Mouse (Mus musculus) forebrain, embryonic 15.5 days (tissue): ENCODE measurements around the gene Sp1. TPM values are rescaled to one million over a fixed set of nuclear protein-coding genes. Genes with fewer than 3 reads are reported as not detected.
A peak's percentile ranks its signal among the peaks of the same experiment; 100 is the strongest.

ENCODE experiments used
- ATAC-seq: fragments of 200-750 bp; cut with Nextera tagmentation; replicated peaks from 2 replicates; pipeline ENCODE4 v1.8.0; 2017; ENCODE audit warnings: mild to moderate bottlenecking, moderate TSS enrichment, moderate library complexity
- H3K27ac ChIP-seq: fragments of 300-500 bp; sonication (generic); replicated peaks from 2 replicates; pipeline ENCODE4 v1.5.1; 2015; ENCODE audit warnings: mild to moderate bottlenecking, inconsistent platforms
- H3K27me3 ChIP-seq: fragments of 300-500 bp; sonication (generic); 2 replicates; pipeline ENCODE4 v1.6.1; 2015; ENCODE audit warnings: inconsistent platforms
- H3K36me3 ChIP-seq: fragments of 300-500 bp; sonication (generic); 2 replicates; pipeline ENCODE4 v1.6.1; 2015; ENCODE audit warnings: mild to moderate bottlenecking, inconsistent platforms
- H3K4me1 ChIP-seq: fragments of 300-500 bp; sonication (generic); 2 replicates; pipeline ENCODE4 v1.6.1; 2015; ENCODE audit warnings: inconsistent platforms
- H3K4me2 ChIP-seq: fragments of 300-500 bp; sonication (generic); replicated peaks from 2 replicates; pipeline ENCODE4 v1.6.1; 2015; ENCODE audit warnings: mild to moderate bottlenecking, inconsistent platforms
- H3K4me3 ChIP-seq: fragments of 300-500 bp; sonication (generic); 2 replicates; pipeline ENCODE4 v1.5.1; 2015; ENCODE audit warnings: mild to moderate bottlenecking, inconsistent platforms
- H3K9ac ChIP-seq: fragments of 300-500 bp; sonication (generic); replicated peaks from 2 replicates; pipeline ENCODE4 v1.6.1; 2015; ENCODE audit warnings: mild to moderate bottlenecking, inconsistent platforms
- H3K9me3 ChIP-seq: fragments of 300-500 bp; sonication (generic); 2 replicates; pipeline ENCODE4 v1.6.1; 2016; ENCODE audit warnings: inconsistent platforms
- WGBS: fragments of 180-500 bp; shearing (Covaris S2); methylation state at CpG from one replicate; pipeline ENCODE4 v1.1.7; 2015; ENCODE audit warnings: mixed read lengths; 5-methylcytosine and 5-hydroxymethylcytosine counted together
- polyA plus RNA-seq: library from polyadenylated mRNA; unstranded; fragments of >200 nt; fragmentation: Nextera tagmentation; extraction: Ambion mirVana; gene quantifications from 2 replicates; pipeline ENCODE4 v1.2.1, GENCODE M21; 2015

Gene Sp1
- polyA plus RNA-seq, 1 experiment from 2014 or later = 5.4 TPM

GRCm38 (mm10) chr15:102420986-102421385 is 15.0 kb downstream of the Sp1 start:
- H3K9ac ChIP-seq = no peak overlapping the region
- H3K27ac ChIP-seq = no peak overlapping the region
- no peak overlapping the region for H3K4me2 ChIP-seq
- no peaks in the 10 kb centered on the region for H3K27me3 ChIP-seq
- H3K36me3 ChIP-seq = peaks cover 11% of the 10 kb centered on the region
- H3K4me3 ChIP-seq = no peak overlapping the region
- H3K4me1 ChIP-seq = no peaks in the 10 kb centered on the region
- no peak for ATAC-seq
- WGBS = 73% methylated on average over 1 of the region's 1 CpGs
- no peaks in the 10 kb centered on the region for H3K9me3 ChIP-seq

GRCm38 (mm10) chr15:102421437-102421836 is 15.5 kb downstream of the Sp1 start:
- H3K4me3 ChIP-seq = no peak overlapping the region
- H3K27me3 ChIP-seq = no peaks in the 10 kb centered on the region
- ATAC-seq = no peak
- H3K27ac ChIP-seq = no peak overlapping the region
- no peak overlapping the region for H3K9ac ChIP-seq
- no peaks in the 10 kb centered on the region for H3K9me3 ChIP-seq
- H3K4me1 ChIP-seq = no peaks in the 10 kb centered on the region
- WGBS = 48% methylated on average over 3 of the region's 3 CpGs
- H3K4me2 ChIP-seq = no peak overlapping the region
- H3K36me3 ChIP-seq = peaks cover 15% of the 10 kb centered on the region

GRCm38 (mm10) chr15:102423602-102424240 is 17.8 kb downstream of the Sp1 start:
- Histone ChIP-seq H3K4me3 (no peak overlapping the region), H3K27ac (no peak overlapping the region), H3K36me3 (peaks cover 33% of the 10 kb centered on the region), H3K4me1 (no peaks in the 10 kb centered on the region), H3K9ac (no peak overlapping the region), H3K9me3 (no peaks in the 10 kb centered on the region), H3K4me2 (no peak overlapping the region), H3K27me3 (no peaks in the 10 kb centered on the region)
- ATAC-seq = no peak
- WGBS = 90% methylated on average over 2 of the region's 2 CpGs

- Histone ChIP-seq H3K4me3 (no peak overlapping the region), H3K27me3 (no peaks in the 10 kb centered on the region), H3K4me1 (no peaks in the 10 kb centered on the region), H3K9me3 (no peaks in the 10 kb centered on the region), H3K4me2 (no peak overlapping the region), H3K27ac (no peak overlapping the region), H3K36me3 (peaks cover 39% of the 10 kb centered on the region), H3K9ac (no peak overlapping the region)
- no peak for ATAC-seq
- 96% methylated on average over 2 of the region's 2 CpGs for WGBS
Measured at GRCm38 (mm10) chr15:102424657-102425056, 18.7 kb downstream of the Sp1 start.

GRCm38 (mm10) chr15:102426963-102427362 is 21.0 kb downstream of the Sp1 start:
- Histone ChIP-seq H3K9me3 (no peaks in the 10 kb centered on the region), H3K4me2 (no peak overlapping the region), H3K4me1 (no peaks in the 10 kb centered on the region), H3K27ac (no peak overlapping the region), H3K4me3 (no peak overlapping the region), H3K9ac (no peak overlapping the region), H3K27me3 (no peaks in the 10 kb centered on the region), H3K36me3 (peaks cover 61% of the 10 kb centered on the region)
- ATAC-seq = no peak
- WGBS = 98% methylated on average over 1 of the region's 1 CpGs

- H3K27me3 ChIP-seq = no peaks in the 10 kb centered on the region
- peaks cover 78% of the 10 kb centered on the region for H3K36me3 ChIP-seq
- H3K4me3 ChIP-seq = no peak overlapping the region
- no peak overlapping the region for H3K27ac ChIP-seq
- no peaks in the 10 kb centered on the region for H3K4me1 ChIP-seq
- WGBS = 97% methylated on average over 1 of the region's 1 CpGs
- no peak for ATAC-seq
- H3K4me2 ChIP-seq = no peak overlapping the region
- H3K9me3 ChIP-seq = no peaks in the 10 kb centered on the region
- no peak overlapping the region for H3K9ac ChIP-seq
Measured at GRCm38 (mm10) chr15:102432046-102432445, 26.1 kb downstream of the Sp1 start.

- peaks cover 71% of the 10 kb centered on the region for H3K36me3 ChIP-seq
- 95% methylated on average over 4 of the region's 4 CpGs for WGBS
Measured at GRCm38 (mm10) chr15:102433173-102433572, 27.2 kb downstream of the Sp1 start.

GRCm38 (mm10) chr15:102442490-102442889 is 36.5 kb downstream of the Sp1 start:
- ATAC-seq = peak; percentile 32; the same call in 1 of the 2 replicates
- H3K4me1 ChIP-seq = no peaks in the 10 kb centered on the region
- no peak overlapping the region for H3K9ac ChIP-seq
- no peak overlapping the region for H3K4me2 ChIP-seq
- 45% methylated on average over 2 of the region's 2 CpGs for WGBS
- H3K36me3 ChIP-seq = no peaks in the 10 kb centered on the region
- no peaks in the 10 kb centered on the region for H3K9me3 ChIP-seq
- no peak overlapping the region for H3K4me3 ChIP-seq
- no peak overlapping the region for H3K27ac ChIP-seq
- no peaks in the 10 kb centered on the region for H3K27me3 ChIP-seq

More at GRCm38 (mm10) chr15:102433173-102433572, 27.2 kb downstream of the Sp1 start:
- Histone ChIP-seq H3K4me1 (no peaks in the 10 kb centered on the region), H3K27me3 (no peaks in the 10 kb centered on the region), H3K27ac (no peak overlapping the region), H3K4me2 (no peak overlapping the region), H3K9ac (no peak overlapping the region), H3K4me3 (no peak overlapping the region), H3K9me3 (no peaks in the 10 kb centered on the region)
- no peak for ATAC-seq

GRCm38 (mm10) chr15:102445146-102445545 is 39.2 kb downstream of the Sp1 start, which contains the start of gene Amhr2:
TSS of gene Amhr2 (plus strand) at chr15:102445367.
- Histone ChIP-seq H3K9me3 (no peaks in the 10 kb centered on the region), H3K4me3 (no peak within 1 kb of the TSS), H3K9ac (no peak within 1 kb of the TSS), H3K27ac (no peak within 1 kb of the TSS), H3K4me1 (no peaks in the 10 kb centered on the region), H3K36me3 (no peaks in the 10 kb centered on the region), H3K4me2 (no peak within 1 kb of the TSS), H3K27me3 (no peaks in the 10 kb centered on the region)
- no peak for ATAC-seq
- 68% methylated on average over 8 of the region's 8 CpGs for WGBS

GRCm38 (mm10) chr15:102446448-102446847 is 40.5 kb downstream of the Sp1 start:
- no peak for ATAC-seq
- H3K9me3 ChIP-seq = no peaks in the 10 kb centered on the region
- no peaks in the 10 kb centered on the region for H3K27me3 ChIP-seq
- H3K4me3 ChIP-seq = no peak overlapping the region
- H3K4me1 ChIP-seq = no peaks in the 10 kb centered on the region
- H3K9ac ChIP-seq = no peak overlapping the region
- no peak overlapping the region for H3K4me2 ChIP-seq
- WGBS = 74% methylated on average over 5 of the region's 6 CpGs
- H3K36me3 ChIP-seq = no peaks in the 10 kb centered on the region
- no peak overlapping the region for H3K27ac ChIP-seq

GRCm38 (mm10) chr15:102449366-102449765 is 43.4 kb downstream of the Sp1 start:
- H3K27ac ChIP-seq = no peak overlapping the region
- H3K4me1 ChIP-seq = no peaks in the 10 kb centered on the region
- no peaks in the 10 kb centered on the region for H3K27me3 ChIP-seq
- no peaks in the 10 kb centered on the region for H3K36me3 ChIP-seq
- H3K4me3 ChIP-seq = no peak overlapping the region
- no peak for ATAC-seq
- H3K4me2 ChIP-seq = no peak overlapping the region
- no peaks in the 10 kb centered on the region for H3K9me3 ChIP-seq
- 68% methylated on average over 8 of the region's 8 CpGs for WGBS
- H3K9ac ChIP-seq = no peak overlapping the region

- Histone ChIP-seq H3K27ac (no peak overlapping the region), H3K9ac (no peak overlapping the region), H3K4me2 (no peak overlapping the region), H3K36me3 (no peaks in the 10 kb centered on the region), H3K4me3 (no peak overlapping the region), H3K27me3 (no peaks in the 10 kb centered on the region), H3K9me3 (no peaks in the 10 kb centered on the region), H3K4me1 (no peaks in the 10 kb centered on the region)
- no peak for ATAC-seq
- WGBS = 23% methylated on average over 7 of the region's 7 CpGs
Measured at GRCm38 (mm10) chr15:102450928-102451327, 45.0 kb downstream of the Sp1 start.
